Mouse (Mus musculus) adrenal gland, adult 8-10 months (tissue): ENCODE results near the gene Ndst2. TPM values are rescaled to one million over a fixed set of nuclear protein-coding genes. Genes with fewer than 3 reads are reported as not detected.
"Not testable (repeated sequence)": the region's sequence is repeated elsewhere in the genome, so short reads cannot be mapped to it uniquely, and the experiment has no call there.

Source experiments
- DNase-seq: peaks from one replicate; pipeline ENCODE4 v3.0.0; 2022
- total RNA-seq, 4 experiments: library from RNA; stranded (reverse); gene quantifications; 2 replicates each; pipeline ENCODE4 v1.2.4; 2022

Ndst2 gene
- total RNA-seq, 4 experiments from 2014 or later: 27.7 to 51.1 (median 34.4) TPM

DNA sequence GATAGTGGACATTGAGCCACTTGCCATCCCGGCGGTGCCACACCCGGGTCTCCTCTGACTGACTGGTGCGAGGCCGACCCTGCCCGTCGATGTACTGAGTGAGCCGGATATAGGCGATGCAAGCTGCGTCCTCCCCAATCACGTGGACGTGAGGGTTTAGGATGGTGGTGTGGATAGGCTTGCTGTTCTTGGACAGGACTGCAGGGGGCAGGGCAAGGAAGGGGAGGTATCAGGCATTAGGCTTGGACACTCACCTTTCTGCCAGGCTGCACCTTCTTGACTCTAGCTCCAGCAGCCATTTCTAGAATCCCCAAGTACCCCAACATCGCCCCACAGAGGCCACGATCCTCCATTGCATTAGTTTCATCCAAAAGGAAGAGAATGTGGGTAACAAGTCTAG lies 2.9 kb upstream of the Ndst2 start:
- DNase-seq: no peak

DNA sequence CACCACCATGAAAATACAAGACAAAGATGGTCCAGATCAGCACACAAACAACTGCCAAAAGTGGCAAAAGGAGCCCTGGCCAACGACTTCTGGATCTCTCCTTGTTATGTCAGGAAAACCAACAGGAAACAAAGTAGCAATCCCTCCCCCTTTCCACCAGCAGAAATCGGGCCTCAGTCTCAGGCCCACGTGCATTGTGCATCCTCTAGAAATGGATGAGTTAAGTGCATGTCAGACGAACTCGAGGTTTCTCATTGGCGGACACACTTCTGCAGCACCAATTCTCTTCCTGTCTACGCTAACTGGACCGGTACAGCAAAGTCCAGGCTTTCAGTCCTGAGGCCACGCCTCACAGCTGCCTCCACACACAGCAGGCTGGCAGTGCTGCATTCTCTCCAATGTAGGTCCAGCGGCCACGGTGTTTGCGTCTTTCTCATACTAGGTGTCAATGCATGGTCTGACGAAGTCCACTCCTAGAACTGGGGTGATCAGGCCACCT lies 1.6 kb upstream of the Ndst2 start:
- DNase-seq: no peak

DNA sequence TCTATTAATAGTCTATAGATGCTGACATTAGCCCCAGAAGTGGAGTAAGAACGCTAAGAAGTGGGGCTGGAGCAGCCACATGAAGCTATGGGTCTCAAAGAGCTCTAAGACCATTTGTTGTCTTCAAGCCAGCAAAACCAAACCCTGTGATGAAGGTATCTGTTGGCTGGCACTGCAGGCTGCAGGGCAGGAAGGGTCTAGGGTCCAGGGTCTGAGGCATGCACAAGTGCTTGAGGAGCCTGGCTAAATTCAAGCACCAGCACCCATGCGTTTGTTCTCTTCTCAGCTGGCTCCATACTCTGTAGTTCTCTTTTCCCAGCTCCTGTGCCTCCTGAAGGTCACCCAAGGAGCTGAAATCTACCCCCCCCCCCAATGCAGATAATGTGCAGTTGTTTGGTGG lies 690 bp upstream of the Ndst2 start:
- DNase-seq: no peak

DNA sequence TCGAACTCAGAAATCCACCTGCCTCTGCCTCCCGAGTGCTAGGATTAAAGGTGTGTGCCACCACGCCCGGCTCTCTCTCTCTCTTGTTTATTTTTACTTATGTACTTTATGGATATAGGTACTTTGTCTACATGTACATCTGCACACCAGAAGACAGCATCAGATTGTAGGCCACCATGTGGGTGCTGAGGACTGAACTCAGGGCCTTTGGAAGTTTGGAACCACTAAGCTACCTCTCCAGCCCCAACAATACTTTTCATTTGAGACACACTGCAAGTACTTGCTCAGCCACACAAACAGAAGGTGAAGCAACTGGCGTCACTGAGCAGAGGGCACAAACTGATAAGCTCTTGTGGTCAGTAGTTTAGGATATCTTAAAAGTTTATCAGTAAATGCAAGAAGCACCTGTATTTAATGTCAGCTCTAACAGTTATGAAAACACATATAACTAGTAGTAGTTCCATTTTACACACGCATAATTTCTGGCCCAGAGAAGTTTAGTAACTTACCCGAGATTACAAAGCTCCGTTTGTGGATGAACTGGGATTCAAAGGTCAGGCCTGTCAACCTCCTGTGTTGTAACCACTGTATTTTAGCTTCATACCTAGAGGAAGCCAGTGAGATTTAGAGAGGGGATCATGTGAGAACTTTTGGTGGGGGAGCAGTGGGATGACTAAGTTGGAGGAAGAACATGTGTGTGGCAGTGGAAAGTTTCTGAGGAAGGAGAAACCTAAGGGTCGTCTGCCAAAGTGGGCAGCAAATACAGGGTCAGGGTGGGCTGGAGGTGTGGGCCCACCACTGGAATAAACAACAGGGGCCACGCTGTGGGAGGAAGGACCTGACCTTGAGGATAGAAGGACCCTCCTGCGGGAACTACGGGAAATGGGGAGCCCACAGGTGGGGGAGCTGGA lies 1.1 kb downstream of the Ndst2 start:
- no peak for DNase-seq

DNA sequence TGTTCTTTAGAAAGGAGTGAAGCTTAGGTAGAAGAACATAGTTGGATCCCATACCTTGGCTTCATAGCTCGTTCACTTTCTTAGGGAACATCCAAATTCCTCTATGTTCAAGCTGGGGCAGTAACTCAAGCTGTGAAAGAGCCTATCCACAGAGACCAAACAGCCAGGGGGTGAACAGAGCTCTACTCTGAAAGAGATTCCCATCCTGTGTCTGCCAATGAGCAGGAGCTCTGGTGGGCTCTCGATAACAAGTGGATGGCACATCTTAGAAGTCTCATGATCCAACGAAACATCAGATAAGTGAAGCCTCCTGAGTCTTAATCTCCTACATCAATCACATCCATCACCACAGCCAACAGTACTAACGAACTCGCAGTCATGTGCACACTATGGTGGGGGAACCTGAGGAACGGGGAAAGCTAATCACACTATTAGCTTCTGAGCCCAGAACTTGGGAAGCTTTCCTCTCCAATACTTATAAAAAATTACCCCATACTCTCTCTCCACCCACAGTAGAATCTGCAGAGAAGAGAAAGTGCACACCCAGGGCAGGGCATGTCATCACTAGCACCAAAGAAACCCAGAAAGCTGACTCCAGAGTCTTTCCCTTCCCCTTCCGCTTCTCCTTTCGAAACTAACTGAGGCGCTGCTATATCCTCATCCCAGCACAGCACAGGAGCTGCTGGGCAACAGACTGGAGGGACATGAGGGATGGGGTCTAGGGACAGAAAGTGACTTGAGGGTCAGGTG lies 3.3 kb downstream of the Ndst2 start:
- DNase-seq: no peak

DNA sequence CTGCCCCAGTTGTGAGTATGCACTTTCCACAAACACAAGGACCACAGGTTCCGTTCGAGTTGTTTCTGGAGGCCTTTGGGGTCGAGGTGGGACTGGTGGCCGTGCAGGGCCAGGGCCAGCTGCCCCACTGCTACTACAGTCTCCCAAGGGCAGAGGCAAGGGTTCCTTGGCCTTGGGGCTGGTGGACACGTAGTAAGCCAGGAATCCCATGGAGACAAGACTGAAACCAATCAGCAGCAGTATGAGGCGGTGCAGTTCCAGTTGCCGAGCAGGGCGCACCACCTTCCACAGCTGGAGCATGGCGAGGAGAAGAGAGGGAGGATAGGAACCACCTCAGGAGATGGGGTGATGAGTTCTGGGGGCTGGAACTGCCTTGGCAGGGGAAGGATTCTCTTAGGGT lies 4.5 kb downstream of the Ndst2 start:
- DNase-seq: no peak

DNA sequence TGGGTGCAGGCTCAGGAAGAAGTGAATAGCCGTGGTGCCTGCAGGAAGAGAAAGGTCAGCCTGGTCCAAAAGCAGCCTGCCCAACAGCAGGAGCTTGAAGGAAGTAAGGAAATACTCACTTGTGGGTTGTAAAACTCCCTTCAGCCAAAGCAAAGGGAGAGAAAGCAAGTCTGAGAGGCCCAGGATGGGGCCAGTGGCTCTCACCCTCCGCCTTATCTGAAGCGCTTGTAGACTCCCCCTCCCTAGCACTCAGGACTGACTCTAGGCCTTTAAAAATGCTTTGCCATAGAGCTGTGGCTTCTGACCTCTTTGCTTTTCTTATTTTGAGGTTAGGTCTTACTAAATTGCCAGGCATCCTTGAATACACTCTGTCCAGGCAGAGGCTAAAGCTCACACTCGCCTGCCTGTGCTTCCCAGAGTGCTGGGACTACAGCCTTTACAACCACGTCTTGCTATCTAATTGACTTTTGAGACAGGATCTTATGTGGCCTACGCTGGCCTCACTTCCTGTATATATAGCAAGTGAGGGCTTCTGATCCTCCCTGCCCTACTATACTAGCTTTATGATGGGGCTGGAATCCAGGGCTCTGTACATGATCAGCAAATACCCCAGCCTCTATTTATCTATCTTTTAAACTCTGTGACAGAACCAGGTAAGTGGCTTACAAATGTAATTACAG lies 8.6 kb downstream of the Ndst2 start:
- no peak for DNase-seq

DNA sequence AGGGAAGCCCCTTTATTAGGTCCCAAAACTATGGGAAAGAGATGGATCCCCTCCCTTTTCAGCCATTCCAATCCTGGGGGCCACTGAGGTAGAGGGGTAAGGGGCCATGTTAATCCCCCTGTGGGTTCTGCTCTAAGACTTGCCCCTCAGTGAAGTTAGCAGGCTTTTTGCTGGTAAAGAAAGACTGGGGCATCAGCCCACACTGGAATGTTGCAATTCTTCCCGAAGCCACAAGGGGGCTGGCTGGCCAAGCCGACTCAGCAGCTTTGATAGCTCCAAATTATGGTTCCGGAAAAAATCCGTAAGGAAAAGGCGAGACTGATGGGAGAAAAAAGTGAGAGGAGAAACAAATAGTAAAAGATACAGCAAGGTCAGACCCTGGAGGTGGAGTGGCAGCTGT lies 10.3 kb downstream of the Ndst2 start:
- DNase-seq: no peak

DNA sequence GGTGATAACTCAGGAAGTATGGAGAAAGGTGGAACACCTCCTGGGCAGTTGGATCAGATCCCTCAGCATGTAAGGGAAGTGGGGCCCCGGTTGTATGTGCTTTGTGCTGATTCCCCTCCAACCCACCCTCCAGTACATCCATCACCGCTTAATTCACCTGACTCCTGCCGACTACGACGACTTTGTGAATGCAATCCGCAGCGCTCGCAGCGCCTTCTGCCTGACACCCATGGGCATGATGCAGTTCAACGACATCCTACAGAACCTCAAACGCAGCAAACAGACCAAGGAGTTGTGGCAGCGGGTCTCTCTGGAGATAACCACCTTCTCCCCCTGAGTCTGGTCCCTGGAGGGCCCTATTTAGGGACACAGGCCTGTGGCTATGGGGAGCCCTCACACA lies 11.4 kb downstream of the Ndst2 start:
- DNase-seq: no peak

DNA sequence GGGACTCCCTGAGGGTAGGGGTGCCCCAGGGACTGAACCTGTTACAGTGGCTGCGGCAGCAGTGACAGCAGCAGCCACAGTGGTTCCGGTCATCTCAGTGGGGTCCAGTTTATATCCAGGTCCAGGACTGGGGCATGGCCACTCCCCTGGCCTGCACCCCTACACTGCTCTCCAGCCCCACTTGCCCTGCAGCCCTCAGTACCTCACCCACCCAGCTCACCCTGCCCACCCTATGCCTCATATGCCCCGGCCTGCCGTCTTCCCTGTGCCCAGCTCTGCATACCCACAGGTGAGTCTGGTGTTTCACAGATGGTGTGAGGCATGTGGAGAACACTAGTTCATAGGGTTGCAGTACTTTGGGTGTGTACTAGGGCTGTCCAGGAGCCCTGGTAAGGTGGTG lies 13.0 kb downstream of the Ndst2 start:
- DNase-seq: no peak

DNA sequence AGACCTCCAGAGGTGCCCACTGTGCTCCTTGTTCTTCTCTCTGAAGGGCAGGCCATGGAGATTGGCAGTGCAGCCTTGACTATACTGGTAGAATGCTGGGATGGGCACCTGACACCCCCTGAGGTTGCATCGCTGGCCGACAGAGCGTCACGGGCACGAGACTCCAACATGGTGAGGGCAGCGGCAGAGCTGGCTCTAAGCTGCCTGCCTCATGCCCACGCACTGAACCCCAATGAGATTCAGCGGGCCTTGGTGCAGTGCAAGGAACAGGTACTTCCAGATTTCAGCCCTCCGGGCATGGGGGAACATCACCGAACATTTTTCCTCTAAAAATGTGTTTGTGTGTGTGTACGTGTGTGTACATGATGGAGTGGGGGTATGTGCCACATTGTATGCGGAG lies 14.6 kb downstream of the Ndst2 start:
- DNase-seq: no peak

DNA sequence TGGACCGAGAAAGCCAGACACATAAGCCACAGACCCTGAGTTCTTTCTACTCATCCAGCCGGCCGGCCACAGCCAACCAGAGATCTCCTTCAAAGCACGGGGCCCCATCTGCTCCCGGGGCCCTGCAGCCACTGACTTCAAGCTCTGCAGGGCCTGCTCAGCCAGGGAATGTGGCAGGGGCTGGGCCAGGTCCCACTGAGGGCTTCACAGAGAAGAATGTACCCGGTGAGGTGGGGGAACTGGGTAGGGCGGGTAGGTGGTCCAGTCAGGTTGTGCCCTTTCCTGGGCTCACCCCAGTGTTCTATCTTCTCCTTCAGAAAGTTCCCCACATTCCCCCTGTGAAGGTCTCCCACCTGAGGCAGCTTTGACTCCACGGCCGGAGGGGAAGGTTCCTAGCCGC lies 15.9 kb downstream of the Ndst2 start:
- DNase-seq: no peak

DNA sequence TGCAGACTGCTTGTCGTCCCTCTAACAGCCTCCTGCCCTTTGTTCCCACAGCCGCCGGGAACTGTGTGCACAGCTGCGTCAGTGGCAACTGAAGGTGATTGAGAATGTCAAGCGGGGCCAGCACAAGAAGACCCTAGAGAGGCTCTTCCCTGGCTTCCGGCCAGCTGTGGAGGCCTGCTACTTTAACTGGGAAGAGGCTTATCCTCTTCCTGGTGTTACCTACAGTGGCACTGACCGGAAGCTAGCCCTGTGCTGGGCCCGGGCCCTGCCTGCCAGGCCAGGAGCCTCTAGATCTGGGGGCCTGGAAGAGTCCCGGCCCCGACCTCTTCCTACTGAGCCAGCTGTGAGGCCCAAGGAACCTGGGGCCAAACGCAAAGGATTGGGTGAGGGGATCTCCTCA lies 20.5 kb downstream of the Ndst2 start:
- no peak for DNase-seq

DNA sequence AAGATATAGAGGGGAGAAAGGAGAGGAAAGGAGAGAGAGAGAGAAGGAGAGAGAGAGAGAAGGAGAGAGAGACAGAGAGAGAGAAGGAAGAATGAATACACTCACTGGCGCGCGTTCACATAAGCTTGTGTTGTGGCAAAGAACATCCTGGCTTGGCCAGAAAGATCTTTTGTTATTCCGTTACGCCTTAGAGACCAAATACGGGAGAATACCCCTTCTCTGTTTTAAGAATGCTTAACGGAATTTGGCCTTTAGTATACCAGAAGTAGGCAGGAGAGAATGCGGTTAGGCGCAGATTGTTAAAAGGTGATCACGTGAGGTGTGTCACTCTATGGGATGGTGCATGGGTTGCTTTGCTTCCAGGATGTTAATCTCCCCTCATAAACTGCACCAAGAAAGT lies 26.1 kb downstream of the Ndst2 start:
- no peak for DNase-seq

DNA sequence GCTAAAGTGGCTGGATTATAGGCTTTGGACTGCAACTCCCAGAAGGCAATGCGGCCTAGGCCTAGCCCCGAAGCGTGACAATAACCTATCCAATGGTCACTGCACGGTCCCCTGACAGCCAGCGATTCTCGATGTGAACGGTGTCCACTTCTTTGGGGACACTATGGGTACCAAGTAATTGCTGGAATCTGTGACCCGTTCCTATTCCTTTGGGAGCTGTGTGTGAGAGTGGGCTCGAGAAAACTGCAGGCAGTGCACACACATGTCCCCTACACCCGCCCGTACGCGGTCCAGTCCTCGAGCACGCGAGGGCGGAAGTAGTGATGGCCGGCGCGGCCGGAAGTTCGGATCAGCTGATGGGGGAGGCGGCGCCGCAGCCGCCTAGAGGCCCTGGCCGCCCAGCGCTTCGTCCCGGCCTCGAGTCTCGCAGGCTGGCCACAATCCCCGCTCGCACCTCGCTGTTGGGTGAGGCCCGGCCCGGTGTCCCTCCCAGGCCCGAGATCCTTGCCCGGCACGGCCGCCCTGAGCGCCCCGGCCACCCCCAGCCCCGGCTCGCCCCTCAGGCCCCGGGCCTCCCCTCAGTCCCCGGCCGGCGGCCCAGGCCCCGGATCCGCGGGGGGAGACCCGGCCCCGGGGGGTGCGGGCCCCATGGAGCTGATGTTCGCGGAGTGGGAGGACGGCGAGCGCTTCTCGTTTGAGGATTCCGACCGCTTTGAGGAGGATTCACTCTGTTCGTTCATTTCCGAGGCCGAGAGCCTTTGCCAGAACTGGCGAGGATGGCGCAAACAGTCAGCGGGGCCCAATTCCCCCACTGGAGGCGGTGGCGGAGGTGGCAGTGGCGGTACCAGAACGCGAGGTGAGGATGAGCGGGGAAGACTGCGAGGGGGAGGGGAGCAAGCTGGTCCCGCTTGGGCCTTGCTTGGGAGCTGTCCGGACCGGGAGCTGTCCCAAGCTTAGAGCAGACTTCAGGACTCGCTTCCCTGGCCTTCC lies 26.9 kb downstream of the Ndst2 start, which contains the start of gene Zswim8:
TSS of gene Zswim8 (plus strand) at position 352 of the 990 bp plus-strand sequence.
- peak; percentile 85 for DNase-seq

DNA sequence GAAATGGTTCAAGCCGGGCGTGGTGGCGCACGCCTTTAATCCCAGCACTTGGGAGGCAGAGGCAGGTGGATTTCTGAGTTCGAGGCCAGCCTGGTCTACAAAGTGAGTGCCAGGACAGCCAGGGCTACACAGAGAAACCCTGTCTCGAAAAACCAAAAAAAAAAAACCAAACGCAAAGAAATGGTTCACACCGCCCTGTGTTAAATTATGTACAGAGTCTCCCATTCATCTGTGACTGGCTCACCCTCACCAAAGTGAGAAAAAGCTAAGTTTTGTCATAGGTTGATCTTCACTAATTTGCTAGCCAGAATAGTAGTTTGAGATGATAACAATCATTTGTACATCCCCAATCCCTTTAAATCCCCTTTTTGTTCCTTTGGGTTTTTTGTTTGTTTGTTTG lies 30.9 kb downstream of the Ndst2 start:
- DNase-seq: not testable (repeated sequence)

DNA sequence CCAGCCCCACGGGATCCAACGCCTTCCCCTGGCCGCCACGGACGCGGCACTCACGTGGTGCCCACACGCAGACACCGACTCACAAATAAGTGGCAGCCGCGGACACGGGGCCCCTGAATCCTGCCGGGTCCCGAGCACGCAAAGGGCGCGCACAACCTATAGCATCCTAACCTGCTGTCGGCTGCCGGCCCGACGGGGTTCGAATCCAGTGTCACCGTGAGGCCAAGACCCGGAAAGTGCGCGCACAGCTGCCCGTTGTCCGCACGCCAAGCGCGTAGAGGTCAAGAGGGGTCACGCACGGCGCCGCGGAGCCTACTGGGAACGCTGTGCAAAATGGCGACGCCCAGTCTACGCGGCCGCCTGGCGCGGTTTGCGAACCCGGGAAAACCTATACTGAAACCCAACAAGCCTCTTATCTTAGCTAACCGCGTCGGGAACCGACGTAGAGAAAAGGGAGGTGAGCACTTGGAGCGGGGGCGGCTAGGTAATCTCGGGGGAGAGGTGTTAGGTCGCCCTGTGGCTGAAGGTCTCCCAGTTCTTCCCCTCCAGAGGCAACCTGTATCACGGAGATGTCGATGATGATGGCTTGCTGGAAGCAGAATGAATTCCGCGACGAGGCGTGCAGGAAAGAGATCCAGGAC lies 31.5 kb downstream of the Ndst2 start, which contains the start of gene Chchd1:
TSS of gene Chchd1 (plus strand) at position 266 of the 641 bp plus-strand sequence.
- DNase-seq: peak; percentile 84

DNA sequence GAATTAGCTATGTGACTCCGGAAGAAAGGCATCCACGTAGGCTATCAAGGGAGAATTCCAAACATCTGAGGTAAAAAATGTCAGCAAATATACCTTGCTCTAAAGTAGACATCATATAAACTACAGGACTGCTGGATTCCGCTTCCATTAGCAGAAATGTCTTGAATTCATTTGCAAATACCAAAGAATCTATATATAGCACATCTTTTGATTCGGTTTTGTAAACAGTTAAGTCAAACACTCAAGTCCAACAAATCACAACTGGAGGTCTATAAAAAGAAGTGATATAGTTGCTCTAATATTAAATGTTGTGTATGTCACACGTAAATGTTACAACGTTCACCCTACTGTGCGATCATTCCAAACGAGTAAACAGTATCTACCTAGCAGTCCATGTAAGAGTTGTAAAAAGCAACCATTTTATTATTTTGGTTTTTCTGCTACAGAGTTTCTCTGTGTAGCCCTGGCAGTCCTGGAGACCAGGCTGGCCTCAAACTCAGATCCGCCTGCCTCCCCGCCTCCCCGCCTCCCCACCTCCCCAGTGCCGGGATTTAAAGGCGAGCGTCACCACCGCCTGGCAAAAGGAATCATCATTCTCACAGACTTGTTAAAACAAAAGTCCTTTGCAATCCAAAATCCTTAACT lies 32.1 kb downstream of the Ndst2 start:
- no peak for DNase-seq

DNA sequence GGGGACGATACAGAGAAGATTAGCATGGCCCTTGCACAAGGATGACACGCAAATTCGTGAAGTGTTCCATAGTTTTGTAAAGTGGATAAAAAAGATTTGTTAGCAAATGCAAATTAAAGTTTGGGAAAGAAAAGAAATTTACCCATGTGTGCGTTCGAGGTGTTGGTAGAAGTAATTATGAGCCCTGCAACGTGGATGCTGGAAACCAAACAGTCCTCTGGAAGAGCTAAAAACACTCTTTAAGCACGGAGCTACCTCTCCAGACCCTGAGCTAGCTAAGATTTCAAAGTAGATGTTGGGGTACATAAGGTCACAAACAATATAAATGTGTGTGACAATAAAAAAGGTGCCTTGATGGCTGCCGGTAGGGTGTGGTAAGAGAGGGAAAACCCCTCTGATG lies 32.8 kb downstream of the Ndst2 start:
- DNase-seq: no peak

DNA sequence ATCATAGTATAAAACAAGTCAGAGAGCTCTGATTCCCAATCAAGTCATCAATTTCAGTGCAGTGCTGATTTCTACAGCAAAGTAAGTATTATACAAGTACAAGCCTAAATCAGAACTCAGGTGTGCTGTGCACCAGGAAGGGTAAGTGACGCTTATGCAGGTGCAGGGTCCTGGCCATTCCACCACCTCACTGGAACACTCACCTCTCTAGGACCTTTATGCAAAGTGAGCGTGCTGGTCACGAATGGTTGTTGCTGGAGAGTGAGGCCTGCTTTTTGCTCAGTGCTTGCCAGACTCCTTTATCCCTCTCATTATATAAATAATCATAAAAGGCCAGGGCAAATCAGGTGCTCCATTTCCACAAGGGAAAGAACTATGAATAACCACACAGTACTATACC lies 34.0 kb downstream of the Ndst2 start:
- DNase-seq: no peak

DNA sequence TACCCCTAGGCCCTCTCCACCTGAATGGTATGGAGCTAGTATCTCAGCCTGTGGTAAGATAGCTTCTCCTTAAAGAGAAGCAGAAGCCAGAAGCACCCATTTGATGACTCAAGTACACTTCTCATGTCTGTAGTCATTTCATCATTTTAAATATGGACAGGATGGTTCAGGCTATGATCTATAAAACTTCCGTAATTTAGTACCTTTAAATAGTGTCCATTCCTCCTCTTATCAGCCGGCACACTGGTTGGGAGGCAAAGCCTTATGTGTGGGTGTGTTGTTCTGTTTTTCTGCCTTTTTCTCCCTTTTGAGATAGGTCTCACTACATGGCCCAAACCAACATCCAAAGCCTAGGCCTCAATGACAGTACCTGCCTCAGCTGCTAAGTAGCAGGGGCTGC lies 35.8 kb downstream of the Ndst2 start:
- no peak for DNase-seq
